Mouse (Mus musculus): Measurements from ENCODE around the gene 9130023H24Rik. TPM values are rescaled to one million over a fixed set of nuclear protein-coding genes. Genes with fewer than 3 reads are reported as not detected.

Gene 9130023H24Rik
- total RNA-seq, 2 experiments from 2014 or later, result 2.7 to 3.3 TPM

- ATAC-seq (replicated peaks; ENCODE audit: low FRiP score, poor library complexity, severe bottlenecking), result no peak
Measured at GRCm38 (mm10) chr7:128206152-128206551, 31.7 kb downstream of the 9130023H24Rik start, which contains the start of gene Cox6a2. Gene Cox6a2 (minus strand): TSS chr7:128206387.

GRCm38 (mm10) chr7:128205695-128206094, 32.1 kb downstream of the 9130023H24Rik start:
- no peak for ATAC-seq (replicated peaks; ENCODE audit: low FRiP score, poor library complexity, severe bottlenecking)

GRCm38 (mm10) chr7:128204179-128204578, 33.7 kb downstream of the 9130023H24Rik start:
- no peak for ATAC-seq (replicated peaks; ENCODE audit: low FRiP score, poor library complexity, severe bottlenecking)

DNA sequence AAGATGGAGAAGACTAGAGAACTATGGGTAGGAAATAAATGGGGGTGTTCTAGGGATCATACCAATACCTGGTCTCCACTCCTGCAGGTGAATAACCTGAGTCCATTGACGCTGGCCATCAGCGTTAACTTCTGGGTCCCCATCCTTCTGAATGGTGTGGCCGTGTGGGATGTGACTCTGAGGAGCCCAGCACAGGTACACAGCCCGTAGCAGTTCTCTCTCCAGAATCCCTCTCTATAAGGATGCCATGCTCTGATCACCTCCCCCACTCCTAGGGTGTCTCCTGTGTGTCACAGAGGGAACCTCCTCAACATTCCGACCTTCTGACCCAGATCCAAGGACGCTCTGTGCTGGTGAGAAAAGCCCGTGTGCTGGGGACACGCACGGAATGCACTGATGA, 34.8 kb downstream of the 9130023H24Rik start:
- ATAC-seq (replicated peaks; ENCODE audit: low FRiP score, poor library complexity, severe bottlenecking), result no peak

- no peak for ATAC-seq (replicated peaks; ENCODE audit: low FRiP score, poor library complexity, severe bottlenecking)
Measured at GRCm38 (mm10) chr7:128201607-128202006, 36.2 kb downstream of the 9130023H24Rik start.

Other genes starting within 250 kb of the 9130023H24Rik start
- 33.6 and 42.6 TPM in 2 replicates for gene Pycard, start 244.2 kb downstream of the 9130023H24Rik start, total RNA-seq (2015; ENCODE audit: low replicate concordance)
- 3.2 and 3.3 TPM in 2 replicates for gene Pycard, start 244.2 kb downstream of the 9130023H24Rik start, total RNA-seq (2017; ENCODE audit: low replicate concordance)
- not detected in 2 replicates for gene Trim72, start 234.1 kb downstream of the 9130023H24Rik start, total RNA-seq (2015; ENCODE audit: low replicate concordance)
- gene Trim72, start 234.1 kb downstream of the 9130023H24Rik start, total RNA-seq (2017; ENCODE audit: low replicate concordance), result not detected in 2 replicates
- gene Itgam, start 175.4 kb downstream of the 9130023H24Rik start, total RNA-seq (2015; ENCODE audit: low replicate concordance), result 44.6 and 47.6 TPM in 2 replicates
- gene Itgam, start 175.4 kb downstream of the 9130023H24Rik start, total RNA-seq (2017; ENCODE audit: low replicate concordance), result 46.6 and 54.4 TPM in 2 replicates
- not detected in 2 replicates for gene Gm49368, start 175.3 kb downstream of the 9130023H24Rik start, total RNA-seq (2015; ENCODE audit: low replicate concordance)
- gene Gm49368, start 175.3 kb downstream of the 9130023H24Rik start, total RNA-seq (2017; ENCODE audit: low replicate concordance), result not detected in 2 replicates
- 0.21 and 0.38 TPM in 2 replicates for gene Itgax, start 108.5 kb downstream of the 9130023H24Rik start, total RNA-seq (2015; ENCODE audit: low replicate concordance)
- 1.4 and 1.5 TPM in 2 replicates for gene Itgax, start 108.5 kb downstream of the 9130023H24Rik start, total RNA-seq (2017; ENCODE audit: low replicate concordance)
- gene Itgad, start 83.7 kb downstream of the 9130023H24Rik start, total RNA-seq (2015; ENCODE audit: low replicate concordance), result 3.5 and 7.7 TPM in 2 replicates
- 7.4 and 21.2 TPM in 2 replicates for gene Itgad, start 83.7 kb downstream of the 9130023H24Rik start, total RNA-seq (2017; ENCODE audit: low replicate concordance)
- gene Cox6a2, start 31.6 kb downstream of the 9130023H24Rik start, total RNA-seq (2015; ENCODE audit: low replicate concordance), result not detected in 2 replicates
- gene Cox6a2, start 31.6 kb downstream of the 9130023H24Rik start, total RNA-seq (2017; ENCODE audit: low replicate concordance), result 0.60 and 1.4 TPM in 2 replicates
- gene Armc5, start 689 bp downstream of the 9130023H24Rik start, total RNA-seq (2015; ENCODE audit: low replicate concordance), result 1.3 and 2.3 TPM in 2 replicates
- 2.2 and 4.0 TPM in 2 replicates for gene Armc5, start 689 bp downstream of the 9130023H24Rik start, total RNA-seq (2017; ENCODE audit: low replicate concordance)
- 0.96 and 2.9 TPM in 2 replicates for gene Tgfb1i1, start 8.8 kb upstream of the 9130023H24Rik start, total RNA-seq (2015; ENCODE audit: low replicate concordance)
- 0.84 TPM in 1 of 2 replicates, not detected in the other for gene Tgfb1i1, start 8.8 kb upstream of the 9130023H24Rik start, total RNA-seq (2017; ENCODE audit: low replicate concordance)
- gene Slc5a2, start 27.6 kb upstream of the 9130023H24Rik start, total RNA-seq (2015; ENCODE audit: low replicate concordance), result not detected in 2 replicates
- gene Slc5a2, start 27.6 kb upstream of the 9130023H24Rik start, total RNA-seq (2017; ENCODE audit: low replicate concordance), result 0.85 TPM in 1 of 2 replicates, not detected in the other
- gene BC017158, start 60.1 kb upstream of the 9130023H24Rik start, total RNA-seq (2015; ENCODE audit: low replicate concordance), result 29.2 and 52.5 TPM in 2 replicates
- gene BC017158, start 60.1 kb upstream of the 9130023H24Rik start, total RNA-seq (2017; ENCODE audit: low replicate concordance), result 41.7 and 56.7 TPM in 2 replicates
- 21.9 and 24.5 TPM in 2 replicates for gene Rgs10, start 180.7 kb upstream of the 9130023H24Rik start, total RNA-seq (2015; ENCODE audit: low replicate concordance)
- gene Rgs10, start 180.7 kb upstream of the 9130023H24Rik start, total RNA-seq (2017; ENCODE audit: low replicate concordance), result 22.7 and 44.9 TPM in 2 replicates
- 65.6 and 74.4 TPM in 2 replicates for gene Tial1, start 223.7 kb upstream of the 9130023H24Rik start, total RNA-seq (2015; ENCODE audit: low replicate concordance)
- gene Tial1, start 223.7 kb upstream of the 9130023H24Rik start, total RNA-seq (2017; ENCODE audit: low replicate concordance), result 52.6 and 91.2 TPM in 2 replicates

All from erythroblast, adult 5-6 weeks (primary cell).